Mouse (Mus musculus) ovary, postnatal 14 days (tissue): ENCODE data around the gene Slc2a5.
A peak's percentile ranks its signal among the peaks of the same experiment; 100 is the strongest.

Source experiments
- DNase-seq: peaks from one replicate; pipeline ENCODE4 v3.0.0; 2022; ENCODE audit warnings: low spot score

Gene Slc2a5

DNA sequence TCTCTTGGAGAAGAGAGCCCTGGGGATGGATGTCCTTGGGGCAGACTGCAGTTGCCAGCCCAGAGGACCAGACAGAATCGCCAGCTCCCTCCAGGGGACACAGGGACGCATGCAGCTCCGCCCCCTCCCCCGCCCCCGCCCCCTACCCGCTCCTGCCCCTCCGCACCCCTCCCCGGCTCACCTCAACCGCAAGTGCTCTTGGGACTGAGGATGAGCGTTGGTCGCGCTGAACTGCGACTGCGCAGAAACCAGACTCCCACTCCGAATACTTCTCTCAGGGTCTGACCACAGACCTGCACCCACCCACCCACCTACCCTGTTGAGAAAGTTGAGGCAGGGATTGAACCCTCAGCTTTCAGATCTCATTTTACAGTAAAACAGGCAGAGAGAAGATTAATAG is at the start of gene Slc2a5:
Gene Slc2a5, plus strand, starts transcription at position 229 of the 400 bp plus-strand sequence.
- no peak for DNase-seq

DNA sequence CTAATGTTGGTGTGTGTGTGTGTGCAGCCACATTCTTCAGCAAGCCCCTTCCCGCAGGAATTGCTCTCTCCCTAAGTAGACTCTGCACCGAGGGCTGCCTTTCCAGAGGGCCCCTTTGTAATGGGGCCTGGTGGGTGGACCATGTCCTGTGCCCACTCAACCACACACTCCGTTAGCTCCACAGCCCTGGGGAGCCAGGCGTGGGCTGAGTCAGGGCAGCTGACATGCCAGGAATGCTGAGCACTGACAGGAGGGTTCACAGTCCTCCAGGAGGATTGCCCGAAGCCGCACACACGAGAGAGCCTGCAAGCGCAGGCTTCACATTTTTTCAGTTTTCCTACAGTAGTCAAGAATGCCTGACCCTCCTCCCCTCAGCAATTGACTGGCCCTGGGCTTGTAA is 48.9 kb upstream of the Slc2a5 start:
- DNase-seq: no peak

- DNase-seq: no peak
Observed at GRCm38 (mm10) chr4:150072416-150073101, 46.5 kb upstream of the Slc2a5 start.

- no peak for DNase-seq
Observed at GRCm38 (mm10) chr4:150073102-150073473, 46.0 kb upstream of the Slc2a5 start.

DNA sequence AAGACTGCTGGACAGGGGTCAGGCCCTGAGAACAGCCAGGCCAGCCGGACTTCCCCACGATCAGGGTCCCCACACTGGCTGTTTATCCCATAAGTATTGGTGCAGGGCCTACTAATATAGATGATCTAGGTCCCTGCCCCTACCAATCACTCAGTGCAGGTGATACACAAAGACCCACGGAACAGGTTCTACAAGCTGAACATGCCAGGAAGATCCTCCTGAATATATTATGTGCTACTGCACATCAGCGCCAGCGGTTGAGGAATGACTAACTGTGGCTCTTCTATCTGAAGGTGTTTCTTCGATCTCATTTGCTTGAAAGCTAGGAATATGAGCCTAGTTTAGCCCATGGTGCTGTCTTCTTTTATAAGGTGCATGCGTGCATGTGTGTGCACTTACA is 43.7 kb upstream of the Slc2a5 start:
- no peak for DNase-seq

DNA sequence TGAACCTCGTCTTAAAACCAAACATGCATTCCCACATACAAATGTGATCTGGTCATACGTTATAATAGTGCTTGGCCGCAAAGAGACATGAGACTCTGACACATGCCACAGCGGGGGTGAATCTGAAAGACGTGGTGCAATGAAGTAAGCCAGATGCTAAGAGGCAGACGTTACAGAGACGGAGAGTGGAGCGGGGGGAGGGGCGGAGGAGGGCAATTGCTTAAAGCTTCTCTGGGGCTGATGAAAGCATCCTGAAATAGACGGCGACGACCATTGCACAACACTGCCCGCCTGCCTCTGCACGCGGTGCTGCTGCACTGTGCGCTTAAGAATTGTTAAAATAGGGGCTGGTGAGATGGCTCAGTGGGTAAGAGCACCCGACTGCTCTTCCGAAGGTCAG is 42.9 kb upstream of the Slc2a5 start:
- DNase-seq: no peak

DNA sequence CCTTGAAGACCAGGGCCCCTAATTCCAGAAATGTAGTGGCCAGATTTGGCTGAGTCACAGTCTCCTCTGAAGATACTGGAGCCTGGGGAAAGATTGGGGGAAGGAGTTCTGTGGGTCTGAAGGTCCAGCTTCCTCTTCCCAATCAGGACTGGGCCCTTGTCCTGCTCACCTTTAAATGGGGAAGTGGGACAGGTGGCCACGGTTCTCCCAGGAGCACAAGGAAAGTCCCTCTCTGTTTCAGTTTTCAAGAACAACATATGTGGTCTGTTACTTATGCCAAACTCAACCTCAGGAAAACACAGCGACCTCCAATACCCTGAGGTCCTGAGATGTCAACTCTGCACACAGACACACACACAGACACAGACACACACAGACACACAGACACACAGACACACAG is 40.4 kb upstream of the Slc2a5 start:
- DNase-seq: no peak

- DNase-seq: no peak
Observed at GRCm38 (mm10) chr4:150079244-150079643, 39.8 kb upstream of the Slc2a5 start.

DNA sequence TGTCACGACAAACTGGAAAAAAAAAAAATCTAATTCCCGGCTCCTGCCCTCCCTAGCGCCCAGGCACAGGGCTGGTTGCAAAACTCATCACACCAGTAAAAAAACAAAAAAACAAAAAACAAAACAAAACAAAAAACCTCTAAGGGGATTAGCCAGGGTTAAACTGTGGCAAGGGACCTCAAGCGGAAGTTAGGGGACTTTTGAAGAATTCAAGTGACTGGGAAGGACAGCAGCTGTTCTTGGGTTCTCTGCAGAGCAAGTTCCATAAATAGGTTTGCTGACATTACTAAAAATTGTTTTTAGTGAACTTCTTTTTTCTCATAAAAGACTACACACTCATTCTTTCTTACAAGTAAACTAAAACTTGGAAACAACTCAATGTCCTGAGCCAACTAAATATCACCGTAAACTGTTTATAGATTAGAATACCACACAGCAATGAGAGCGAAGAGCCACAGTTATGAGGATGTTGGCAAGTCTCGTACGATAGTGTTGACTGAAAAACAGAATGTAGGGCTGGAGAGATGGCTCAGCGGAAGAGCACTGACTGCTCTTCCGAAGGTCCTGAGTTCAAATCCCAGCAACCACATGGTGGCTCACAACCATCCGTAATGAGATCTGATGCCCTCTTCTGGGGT is 38.6 kb upstream of the Slc2a5 start:
- DNase-seq: no peak

- DNase-seq: no peak
Observed at GRCm38 (mm10) chr4:150085366-150085765, 33.7 kb upstream of the Slc2a5 start.

GRCm38 (mm10) chr4:150086841-150087160 is 32.3 kb upstream of the Slc2a5 start:
- no peak for DNase-seq

DNA sequence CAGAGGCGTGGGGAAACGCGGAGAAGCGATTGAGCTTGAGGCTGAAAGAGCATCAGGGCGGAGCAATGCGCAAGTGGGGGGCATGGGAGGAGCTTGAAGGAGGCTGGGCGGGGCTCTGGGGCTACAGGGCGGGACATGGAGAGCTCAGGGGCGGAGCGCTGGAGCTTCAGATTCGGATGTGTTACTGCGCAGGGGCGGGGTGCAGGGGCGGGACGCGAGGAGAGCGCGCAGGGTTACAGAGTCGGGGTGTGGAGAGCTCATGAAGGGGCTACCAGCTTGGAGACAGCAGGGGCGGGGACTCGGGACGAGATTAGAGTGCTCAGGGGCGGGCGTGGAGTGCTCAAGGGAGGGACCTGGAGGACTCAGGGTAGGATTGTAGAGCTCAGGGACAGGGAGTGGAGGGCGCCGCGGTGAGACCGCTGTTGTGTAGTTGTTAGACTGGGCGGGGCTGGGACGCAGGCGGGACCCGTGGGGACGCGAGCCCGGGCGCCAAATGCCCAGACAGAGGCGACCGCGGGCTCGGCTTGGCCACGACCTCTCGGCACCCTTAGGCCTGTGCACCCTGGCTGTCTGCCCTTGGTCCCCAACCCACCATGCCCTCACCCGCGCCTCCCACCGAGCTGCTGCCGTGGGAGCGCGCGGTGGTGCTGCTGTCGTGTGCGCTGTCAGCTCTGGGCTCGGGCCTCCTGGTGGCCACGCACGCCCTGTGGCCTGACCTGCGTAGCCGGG is 31.8 kb upstream of the Slc2a5 start, which contains the start of gene Gpr157:
Gene Gpr157, plus strand, starts transcription at position 205 of the 729 bp plus-strand sequence.
- DNase-seq: peak; percentile 86

- no peak for DNase-seq
Observed at GRCm38 (mm10) chr4:150087890-150088530, 31.1 kb upstream of the Slc2a5 start.

DNA sequence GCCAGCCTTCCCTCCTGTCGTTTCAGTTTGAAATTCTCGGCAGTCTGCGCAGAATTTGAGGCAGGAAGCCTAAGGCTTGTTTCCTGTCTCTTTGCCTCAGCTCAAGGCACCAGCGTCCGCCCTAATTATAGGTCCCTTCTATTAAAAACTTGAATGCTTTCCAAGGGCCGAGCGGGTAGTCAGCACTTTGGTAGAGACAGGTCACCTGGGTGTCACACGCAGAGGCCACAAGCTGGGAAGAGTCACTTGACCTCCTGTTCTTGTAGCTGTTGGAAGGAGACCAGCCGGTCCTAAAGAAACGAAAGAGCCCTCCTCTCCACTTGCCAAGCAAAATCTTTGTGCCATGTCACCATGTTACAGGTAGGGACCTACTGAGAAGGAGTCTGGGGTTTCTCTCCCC is 30.0 kb upstream of the Slc2a5 start:
- DNase-seq: no peak

DNA sequence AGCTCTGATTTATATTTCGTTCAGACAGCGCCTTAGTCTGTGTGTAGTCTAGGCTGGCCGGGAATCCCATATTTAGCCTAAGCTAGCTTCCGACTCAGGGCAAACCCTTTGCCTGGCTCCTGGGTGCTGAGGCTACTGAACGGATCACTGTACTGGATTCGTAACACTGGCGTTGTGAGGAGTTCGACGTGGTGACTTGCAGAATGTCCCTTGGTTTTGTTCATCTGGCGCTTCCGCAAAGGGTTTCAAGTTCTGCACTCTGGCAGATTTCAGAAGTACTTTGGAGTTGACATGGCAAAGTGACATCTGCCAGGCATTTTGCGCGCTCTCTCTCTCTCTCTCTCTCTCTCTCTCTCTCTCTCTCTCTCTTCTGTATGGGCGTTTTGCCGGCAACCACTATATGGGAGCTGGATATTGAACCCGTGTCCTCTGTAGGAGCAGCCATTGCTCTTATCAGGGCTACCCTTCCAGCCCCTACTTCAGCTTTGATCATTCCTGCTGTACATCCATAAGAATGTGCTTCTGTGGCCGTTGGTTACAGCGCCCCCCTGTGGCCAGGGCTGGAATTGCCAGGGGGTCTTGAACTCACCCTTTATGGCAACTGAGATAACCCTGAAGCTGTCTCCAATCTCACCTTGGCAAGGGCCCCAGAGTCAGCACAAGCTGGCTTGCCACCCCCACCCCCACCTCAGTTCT is 27.0 kb upstream of the Slc2a5 start:
- DNase-seq: no peak

GRCm38 (mm10) chr4:150092583-150092902 is 26.5 kb upstream of the Slc2a5 start:
- DNase-seq: no peak

DNA sequence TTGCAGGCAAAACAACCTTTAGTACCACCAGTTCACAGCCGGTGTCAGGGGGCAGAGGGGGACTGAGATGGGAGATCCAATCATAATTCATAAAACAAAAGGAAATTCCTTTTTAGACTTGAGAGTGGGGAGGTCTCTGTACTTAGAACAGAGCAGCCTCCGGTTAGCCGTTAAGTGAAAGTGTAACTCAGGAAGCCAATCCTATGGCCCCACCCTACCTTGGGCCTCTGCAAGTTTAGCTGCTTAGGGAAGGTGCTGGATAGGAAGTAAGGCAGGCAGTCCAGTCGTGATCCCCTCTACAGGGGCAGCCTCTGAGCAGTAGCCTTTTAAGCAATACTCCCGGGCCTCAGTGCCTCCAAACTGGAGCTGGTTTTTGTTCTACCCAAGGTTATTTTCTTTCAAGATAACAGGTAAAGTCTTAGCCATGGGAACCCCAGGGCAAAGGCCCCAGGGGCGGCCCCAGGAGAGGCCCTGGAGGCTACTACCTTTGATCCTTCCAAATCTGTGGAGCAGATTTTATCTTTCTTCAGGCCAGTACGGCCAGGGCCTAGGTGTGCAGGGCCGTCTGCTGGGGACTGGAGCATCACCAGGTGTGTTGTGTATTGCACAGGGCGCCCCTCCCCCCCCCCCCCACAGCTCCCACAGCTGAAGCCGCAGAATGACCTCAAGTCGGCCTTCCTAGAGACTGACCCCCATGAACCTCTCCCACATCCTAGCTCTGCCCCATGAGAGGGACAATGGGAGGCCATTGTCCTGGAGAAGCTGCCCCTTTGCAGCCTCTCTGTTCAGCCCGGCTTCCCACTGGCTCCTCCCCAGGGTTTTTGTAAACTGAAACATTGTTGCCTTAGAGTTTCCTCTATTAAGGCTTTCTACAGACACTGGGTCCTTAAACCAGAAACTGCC is 25.3 kb upstream of the Slc2a5 start:
- DNase-seq: no peak

GRCm38 (mm10) chr4:150094463-150094789 is 24.7 kb upstream of the Slc2a5 start:
- no peak for DNase-seq

DNA sequence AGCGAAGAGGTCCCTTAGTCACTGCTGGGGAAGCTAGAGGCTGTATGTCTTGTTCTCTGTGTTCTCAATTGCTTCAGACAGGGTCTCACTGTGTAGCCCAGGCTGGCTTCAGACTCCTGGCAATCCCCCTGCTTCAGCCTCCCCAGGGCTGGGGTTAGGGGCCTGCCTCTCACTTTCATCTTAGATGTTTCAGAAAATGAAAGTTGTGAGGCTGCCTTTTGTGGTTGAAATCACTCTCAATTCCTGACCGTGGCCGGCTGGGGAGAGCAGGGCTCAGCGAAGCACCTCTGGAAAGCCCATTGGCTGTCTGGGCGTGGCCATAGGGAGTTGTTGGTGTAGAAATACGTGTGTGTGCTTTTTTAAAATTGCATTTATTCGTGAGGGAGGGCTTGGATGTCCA is 22.8 kb upstream of the Slc2a5 start:
- DNase-seq: no peak

GRCm38 (mm10) chr4:150097847-150098246 is 21.2 kb upstream of the Slc2a5 start:
- DNase-seq: no peak

- DNase-seq: peak; percentile 69
Observed at GRCm38 (mm10) chr4:150098880-150099279, 20.2 kb upstream of the Slc2a5 start.

GRCm38 (mm10) chr4:150102822-150103221 is 16.3 kb upstream of the Slc2a5 start:
- no peak for DNase-seq
